Mouse (Mus musculus) layer of hippocampus, adult 2 months (tissue): Measurements from ENCODE around the gene U2af1l4. TPM values are rescaled to one million over a fixed set of nuclear protein-coding genes. Genes with fewer than 3 reads are reported as not detected.
A peak's percentile ranks its signal among the peaks of the same experiment; 100 is the strongest.

Experiments used
- DNase-seq, 2 experiments: peaks; one replicate each; pipeline ENCODE4 v3.0.0; 2022; ENCODE audit warnings: low spot score in 2 of 2
- H3K27ac ChIP-seq: fragments of 200-600 bp; 2 replicates; pipeline ENCODE4 v1.8.1; 2022
- H3K4me3 ChIP-seq: fragments of 200-600 bp; 2 replicates; pipeline ENCODE4 v1.8.1; 2022; ENCODE audit warnings: mild to moderate bottlenecking
- CTCF ChIP-seq: fragments of 200-600 bp; conservative IDR thresholded peaks from 2 replicates; pipeline ENCODE4 v1.8.1; 2022; ENCODE audit warnings: antibody characterized with exemption, mild to moderate bottlenecking, moderate library complexity
- total RNA-seq, 2 experiments: library from RNA; stranded (reverse); gene quantifications; 2 replicates each; pipeline ENCODE4 v1.2.3; 2021

U2af1l4 gene
- total RNA-seq, 2 experiments from 2014 or later: 71.4 to 90.8 TPM

GRCm38 (mm10) chr7:30557901-30558514 is 5.1 kb upstream of the U2af1l4 start:
- peak overlapping the region; percentile 92 for H3K27ac ChIP-seq
- DNase-seq: no peak
- H3K4me3 ChIP-seq: peak overlapping the region; percentile 79
- no peak for TF ChIP-seq CTCF

GRCm38 (mm10) chr7:30558656-30559442 is 4.3 kb upstream of the U2af1l4 start:
- Histone ChIP-seq H3K4me3 (peak overlapping the region; percentile 79), H3K27ac (peak overlapping the region; percentile 92)
- TF ChIP-seq CTCF: no peak
- DNase-seq: no peak

GRCm38 (mm10) chr7:30559443-30559954 is 3.6 kb upstream of the U2af1l4 start, which contains the start of gene Lin37:
Lin37 (minus strand) TSS chr7:30559838.
- DNase-seq: peak; percentile 97 to 100
- H3K27ac ChIP-seq: peak within 1 kb of the TSS; percentile 92
- H3K4me3 ChIP-seq: peak within 1 kb of the TSS; percentile 79
- TF ChIP-seq CTCF: 0 out of 2 replicates have a peak, but pooled peaks have one; percentile 21

- DNase-seq: no peak
- Histone ChIP-seq H3K4me3 (peak overlapping the region; percentile 32; the same call in 1 of the 2 replicates), H3K27ac (peak overlapping the region; percentile 81)
- no peak for TF ChIP-seq CTCF
These were observed 2.8 kb upstream of the U2af1l4 start for GRCm38 (mm10) chr7:30560296-30560695.

- TF ChIP-seq CTCF: no peak
- H3K27ac ChIP-seq: peak overlapping the region; percentile 99
- H3K4me3 ChIP-seq: peak overlapping the region; percentile 93
- no peak for DNase-seq
These were observed 480 bp upstream of the U2af1l4 start for GRCm38 (mm10) chr7:30562526-30563116.

- H3K4me3 ChIP-seq: peak overlapping the region; percentile 93
- peak overlapping the region; percentile 99 for H3K27ac ChIP-seq
- no peak for TF ChIP-seq CTCF
- no peak for DNase-seq
These were observed 792 bp downstream of the U2af1l4 start for GRCm38 (mm10) chr7:30563906-30564280.

GRCm38 (mm10) chr7:30564970-30565571 is 2.0 kb downstream of the U2af1l4 start, which contains the start of gene Igflr1:
Igflr1 (plus strand) TSS chr7:30565427.
- no peak for DNase-seq
- Histone ChIP-seq H3K4me3 (no peak within 1 kb of the TSS), H3K27ac (no peak within 1 kb of the TSS)
- TF ChIP-seq CTCF: no peak

GRCm38 (mm10) chr7:30566033-30566432 is 2.9 kb downstream of the U2af1l4 start:
- Histone ChIP-seq H3K4me3 (no peak overlapping the region), H3K27ac (no peak overlapping the region)
- no peak for DNase-seq
- no peak for TF ChIP-seq CTCF

GRCm38 (mm10) chr7:30567555-30567954 is 4.5 kb downstream of the U2af1l4 start:
- no peak overlapping the region for H3K27ac ChIP-seq
- TF ChIP-seq CTCF: no peak
- H3K4me3 ChIP-seq: no peak overlapping the region
- no peak for DNase-seq

GRCm38 (mm10) chr7:30572389-30572788 is 9.3 kb downstream of the U2af1l4 start:
- TF ChIP-seq CTCF: no peak
- Histone ChIP-seq H3K4me3 (no peak overlapping the region), H3K27ac (no peak overlapping the region)
- no peak for DNase-seq

- no peak overlapping the region for H3K4me3 ChIP-seq
- H3K27ac ChIP-seq: no peak overlapping the region
- DNase-seq: no peak
- no peak for TF ChIP-seq CTCF
These were observed 9.9 kb downstream of the U2af1l4 start for GRCm38 (mm10) chr7:30572969-30573368.

GRCm38 (mm10) chr7:30579950-30580349 is 16.8 kb downstream of the U2af1l4 start:
- H3K4me3 ChIP-seq: no peak overlapping the region
- no peak for DNase-seq
- H3K27ac ChIP-seq: no peak overlapping the region
- no peak for TF ChIP-seq CTCF

GRCm38 (mm10) chr7:30581547-30581946 is 18.4 kb downstream of the U2af1l4 start:
- TF ChIP-seq CTCF: no peak
- Histone ChIP-seq H3K27ac (no peak overlapping the region), H3K4me3 (no peak overlapping the region)
- DNase-seq: no peak
